Mouse (Mus musculus): ENCODE data around the gene Dclk1.

DNA sequence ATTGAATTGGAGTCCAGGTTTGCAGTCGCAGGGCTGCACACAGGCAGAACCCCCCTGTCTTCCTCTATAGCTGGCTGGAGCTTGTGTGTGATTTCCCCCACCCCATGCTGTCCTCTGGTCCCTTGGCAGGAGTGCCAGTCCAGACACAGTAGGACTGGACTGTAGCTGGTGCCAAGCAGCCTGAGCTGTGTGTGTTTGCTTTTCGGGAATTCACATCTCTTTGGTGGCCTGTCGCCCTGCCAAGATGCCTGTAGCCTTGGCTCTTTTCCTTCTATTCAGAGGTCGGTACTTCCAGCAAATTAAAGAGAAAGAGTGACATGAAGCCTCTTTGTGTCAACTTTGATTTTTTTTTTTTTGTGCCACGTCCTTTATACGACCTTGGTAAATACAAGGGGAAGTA, 6.3 kb downstream of the Dclk1 start:
- TF ChIP-seq MYOD1 (IDR thresholded peaks at IDR 0.05; ENCODE audit: control insufficient read depth, insufficient read length, low read depth), result no peak
- no peak for TF ChIP-seq CTCF (IDR thresholded peaks at IDR 0.05; ENCODE audit: control insufficient read depth, insufficient read depth, insufficient read length)
- TF ChIP-seq USF1 (IDR thresholded peaks at IDR 0.05; ENCODE audit: low read depth), result no peak
- TF ChIP-seq MYOG (IDR thresholded peaks at IDR 0.05; ENCODE audit: control insufficient read depth, extremely low read depth, insufficient read length), result no peak
- no peak for TF ChIP-seq CEBPB (IDR thresholded peaks at IDR 0.05; ENCODE audit: low read depth)
